Mouse (Mus musculus) limb, embryonic 13.5 days (tissue): ENCODE results near the gene Hfe. TPM values are rescaled to one million over a fixed set of nuclear protein-coding genes. Genes with fewer than 3 reads are reported as not detected.
"Not testable (repeated sequence)": the region's sequence is repeated elsewhere in the genome, so short reads cannot be mapped to it uniquely, and the experiment has no call there.

Experiments used
- ATAC-seq: fragments of 200-750 bp; cut with Nextera tagmentation; 2 replicates; pipeline ENCODE4 v1.8.0; 2017; ENCODE audit warnings: low read depth, moderate number of reproducible peaks, moderate TSS enrichment; ENCODE audit not compliant: low FRiP score
- H3K27ac ChIP-seq: fragments of 300-500 bp; sonication (generic); 2 replicates; pipeline ENCODE4 v1.5.1; 2015; ENCODE audit warnings: inconsistent platforms, mild to moderate bottlenecking, moderate library complexity
- H3K27me3 ChIP-seq: fragments of 300-500 bp; sonication (generic); 2 replicates; pipeline ENCODE4 v1.6.1; 2015; ENCODE audit warnings: mild to moderate bottlenecking, inconsistent platforms
- H3K36me3 ChIP-seq: fragments of 300-500 bp; sonication (generic); 2 replicates; pipeline ENCODE4 v1.6.1; 2015; ENCODE audit warnings: inconsistent platforms, mild to moderate bottlenecking, moderate library complexity
- H3K4me1 ChIP-seq: fragments of 300-500 bp; sonication (generic); 2 replicates; pipeline ENCODE4 v1.6.1; 2015; ENCODE audit warnings: inconsistent platforms
- H3K4me2 ChIP-seq: fragments of 300-500 bp; sonication (generic); replicated peaks from 2 replicates; pipeline ENCODE4 v1.6.1; 2015; ENCODE audit warnings: inconsistent platforms, mild to moderate bottlenecking, moderate library complexity
- H3K4me3 ChIP-seq: fragments of 300-500 bp; sonication (generic); 2 replicates; pipeline ENCODE4 v1.5.1; 2015; ENCODE audit warnings: moderate library complexity, mild to moderate bottlenecking, inconsistent platforms
- H3K9ac ChIP-seq: fragments of 300-500 bp; sonication (generic); 2 replicates; pipeline ENCODE4 v1.6.1; 2015; ENCODE audit warnings: mild to moderate bottlenecking, inconsistent platforms
- H3K9me3 ChIP-seq: fragments of 300-500 bp; sonication (generic); 2 replicates; pipeline ENCODE4 v1.6.1; 2016; ENCODE audit warnings: inconsistent platforms
- WGBS: fragments of 180-500 bp; shearing (Covaris S2); methylation state at CpG from one replicate; pipeline ENCODE4 v1.1.7; 2015; 5-methylcytosine and 5-hydroxymethylcytosine counted together
- polyA plus RNA-seq: library from polyadenylated mRNA; unstranded; fragments of >200 nt; fragmentation: Nextera tagmentation; extraction: Ambion mirVana; gene quantifications from 2 replicates; pipeline ENCODE4 v1.2.1, GENCODE M21; 2015

The Hfe gene
- polyA plus RNA-seq, 1 experiment from 2014 or later = 5.2 TPM

DNA sequence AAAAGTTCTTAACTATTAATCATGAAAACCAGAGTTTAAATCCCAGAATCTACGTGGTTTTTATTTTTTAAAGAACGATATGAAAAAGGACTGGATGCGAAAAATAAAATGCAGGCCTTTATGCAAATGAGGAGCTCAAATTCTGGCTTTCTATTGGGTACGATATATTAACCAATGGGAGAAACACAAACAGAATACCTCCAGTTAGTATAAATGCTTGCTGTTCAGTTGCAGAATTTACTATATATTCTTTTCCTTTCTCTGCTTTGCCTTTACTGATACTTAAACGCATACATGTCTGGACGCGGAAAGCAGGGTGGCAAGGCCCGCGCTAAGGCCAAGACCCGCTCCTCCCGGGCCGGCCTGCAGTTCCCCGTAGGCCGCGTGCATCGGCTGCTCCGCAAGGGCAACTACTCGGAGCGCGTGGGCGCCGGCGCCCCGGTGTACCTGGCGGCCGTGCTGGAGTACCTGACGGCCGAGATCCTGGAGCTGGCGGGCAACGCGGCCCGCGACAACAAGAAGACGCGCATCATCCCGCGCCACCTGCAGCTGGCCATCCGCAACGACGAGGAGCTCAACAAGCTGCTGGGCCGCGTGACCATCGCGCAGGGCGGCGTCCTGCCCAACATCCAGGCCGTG is 40.3 kb upstream of the Hfe start, which contains the start of gene Hist1h2ab:
TSS of gene Hist1h2ab (plus strand) at position 288 of the 639 bp plus-strand sequence.
- not testable (repeated sequence) for H3K27me3 ChIP-seq, H3K9me3 ChIP-seq, H3K36me3 ChIP-seq
- Histone ChIP-seq H3K27ac (peak within 1 kb of the TSS; percentile 96), H3K4me3 (peak within 1 kb of the TSS; percentile 48), H3K4me2 (peak within 1 kb of the TSS; percentile 65), H3K4me1 (peaks cover 29% of the 10 kb centered on the region), H3K9ac (peak within 1 kb of the TSS; percentile 69)
- under 1% methylated on average over 32 of the region's 47 CpGs for WGBS
- ATAC-seq = peak; percentile 54

DNA sequence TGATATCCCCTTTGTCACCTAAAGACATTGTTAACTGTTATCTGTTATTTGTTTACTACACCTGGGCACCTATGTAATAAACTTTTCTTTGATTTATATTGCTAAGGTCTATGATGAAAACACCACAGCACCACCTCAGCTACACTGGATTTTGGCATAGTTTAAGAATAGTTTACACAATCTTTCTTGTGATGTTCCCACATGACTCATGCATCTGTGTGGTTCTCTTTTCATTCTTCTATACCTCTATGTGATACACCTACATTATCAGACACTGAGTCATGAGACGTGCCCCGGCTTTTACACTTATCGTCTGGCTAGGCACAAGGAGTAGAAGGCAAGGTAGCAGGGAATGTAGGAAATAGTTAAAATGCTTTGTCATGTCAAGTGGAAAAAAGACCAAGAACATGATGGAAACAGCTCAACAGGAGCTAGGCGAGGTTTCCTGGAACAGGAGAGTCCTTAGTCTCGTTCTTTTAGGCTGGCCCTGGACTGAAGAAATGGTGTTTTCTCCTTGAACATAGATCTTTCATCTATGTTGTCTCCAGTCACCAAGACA is 39.0 kb upstream of the Hfe start:
- no peak for ATAC-seq
- Histone ChIP-seq H3K27me3 (no peaks in the 10 kb centered on the region), H3K36me3 (no peaks in the 10 kb centered on the region), H3K9ac (no peak overlapping the region), H3K9me3 (no peaks in the 10 kb centered on the region), H3K4me1 (peaks cover 30% of the 10 kb centered on the region), H3K27ac (peak overlapping the region; percentile 84), H3K4me3 (no peak overlapping the region), H3K4me2 (no peak overlapping the region)
- 93% methylated on average over 5 of the region's 5 CpGs for WGBS

DNA sequence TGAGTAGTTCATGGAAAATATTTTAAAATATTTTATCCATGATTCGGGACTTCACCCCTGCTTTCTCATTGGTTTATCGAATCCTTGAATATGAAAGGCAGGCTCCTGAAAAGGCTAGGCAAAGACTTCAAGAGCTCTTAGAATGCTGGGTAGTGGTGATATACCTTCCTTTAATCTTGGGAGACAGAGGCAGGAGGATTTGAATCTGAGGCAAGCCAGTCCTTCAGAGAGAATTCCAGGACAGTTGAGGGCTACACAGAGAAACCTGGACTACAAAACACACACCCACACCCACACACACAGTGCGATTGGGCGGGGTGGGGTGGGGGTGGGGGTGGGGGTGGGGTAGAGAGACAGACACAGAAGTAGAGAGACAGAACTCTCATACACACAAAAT is 37.2 kb upstream of the Hfe start:
- H3K9me3 ChIP-seq = no peaks in the 10 kb centered on the region
- peaks cover 29% of the 10 kb centered on the region for H3K4me1 ChIP-seq
- ATAC-seq = no peak
- H3K4me3 ChIP-seq = peak overlapping the region; percentile 49; the same call in 1 of the 2 replicates
- H3K4me2 ChIP-seq = peak overlapping the region; percentile 69
- 9% methylated on average over 4 of the region's 4 CpGs for WGBS
- no peaks in the 10 kb centered on the region for H3K27me3 ChIP-seq
- H3K27ac ChIP-seq = peak overlapping the region; percentile 99
- no peaks in the 10 kb centered on the region for H3K36me3 ChIP-seq
- H3K9ac ChIP-seq = peak overlapping the region; percentile 68

DNA sequence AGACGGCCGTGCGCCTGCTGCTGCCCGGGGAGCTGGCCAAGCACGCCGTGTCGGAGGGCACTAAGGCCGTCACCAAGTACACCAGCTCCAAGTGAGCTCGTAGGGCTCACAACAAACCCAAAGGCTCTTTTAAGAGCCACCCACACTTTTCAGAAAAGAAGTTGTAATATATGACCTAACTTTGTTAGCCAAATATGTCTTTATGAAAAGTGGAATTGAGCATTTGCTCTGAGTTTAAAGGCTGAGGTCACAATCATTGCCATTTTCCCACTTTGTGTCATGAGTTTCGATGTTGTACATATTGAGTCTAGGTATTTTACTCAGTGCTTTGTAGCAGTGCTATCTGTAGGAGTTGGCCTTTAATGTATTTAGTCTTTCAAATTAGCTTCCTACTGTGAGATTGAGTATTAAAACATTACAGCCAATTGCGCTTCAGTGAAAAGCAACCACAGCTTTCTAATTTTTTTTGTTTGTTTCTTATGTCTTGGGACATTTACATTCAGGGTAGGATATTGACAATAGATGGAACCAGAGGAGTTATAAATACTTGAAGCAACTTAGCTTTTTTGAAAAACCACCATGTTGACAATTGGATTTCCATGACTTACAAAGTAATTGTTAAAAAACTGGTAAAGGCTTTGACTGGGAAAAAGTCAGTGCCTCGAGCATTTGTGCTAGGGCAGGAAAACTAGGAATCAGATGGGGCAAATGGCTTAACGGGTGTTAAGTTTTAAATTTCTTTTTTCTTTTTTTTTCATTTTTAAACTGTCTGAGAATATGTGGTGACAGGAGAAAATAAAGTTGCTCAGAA is 36.6 kb upstream of the Hfe start:
- H3K36me3 ChIP-seq = no peaks in the 10 kb centered on the region
- H3K4me3 ChIP-seq = peak overlapping the region; percentile 49
- WGBS = 3% methylated on average over 13 of the region's 13 CpGs
- H3K4me1 ChIP-seq = peaks cover 25% of the 10 kb centered on the region
- peak overlapping the region; percentile 99 for H3K27ac ChIP-seq
- H3K27me3 ChIP-seq = no peaks in the 10 kb centered on the region
- ATAC-seq = no peak
- peak overlapping the region; percentile 69 for H3K4me2 ChIP-seq
- peak overlapping the region; percentile 68 for H3K9ac ChIP-seq
- no peaks in the 10 kb centered on the region for H3K9me3 ChIP-seq

DNA sequence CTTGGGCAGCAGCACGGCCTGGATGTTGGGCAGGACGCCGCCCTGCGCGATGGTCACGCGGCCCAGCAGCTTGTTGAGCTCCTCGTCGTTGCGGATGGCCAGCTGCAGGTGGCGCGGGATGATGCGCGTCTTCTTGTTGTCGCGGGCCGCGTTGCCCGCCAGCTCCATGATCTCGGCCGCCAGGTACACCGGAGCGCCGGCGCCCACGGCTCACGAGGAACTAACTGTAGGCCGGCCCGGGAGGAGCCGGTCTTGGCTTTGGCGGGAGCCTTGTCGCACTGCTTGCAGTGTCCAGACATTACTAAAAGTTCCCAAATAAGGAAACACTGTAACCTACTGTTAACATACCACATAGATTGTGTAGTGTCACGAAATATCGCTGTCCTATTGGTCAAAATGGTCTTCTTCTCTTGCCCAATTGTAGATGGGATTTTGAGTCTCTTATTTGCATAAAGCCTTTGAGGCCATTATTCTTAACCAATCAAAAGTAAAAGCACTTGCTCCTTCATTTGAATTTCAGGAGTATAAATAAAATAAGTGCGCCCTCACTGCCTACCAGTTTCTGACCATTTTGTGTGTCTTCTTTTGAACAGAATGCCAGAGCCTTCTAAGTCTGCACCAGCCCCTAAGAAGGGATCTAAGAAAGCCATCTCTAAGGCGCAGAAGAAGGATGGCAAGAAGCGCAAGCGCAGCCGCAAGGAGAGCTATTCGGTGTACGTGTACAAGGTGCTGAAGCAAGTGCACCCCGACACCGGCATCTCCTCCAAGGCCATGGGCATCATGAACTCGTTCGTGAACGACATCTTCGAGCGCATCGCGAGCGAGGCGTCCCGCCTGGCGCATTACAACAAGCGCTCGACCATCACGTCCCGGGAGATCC is 35.8 kb upstream of the Hfe start, which contains the start of gene Hist1h2bb:
TSS of gene Hist1h2bb (plus strand) at position 534 of the 880 bp plus-strand sequence.
- not testable (repeated sequence) for H3K36me3 ChIP-seq, H3K27me3 ChIP-seq, H3K9me3 ChIP-seq
- peak within 1 kb of the TSS; percentile 49 for H3K4me3 ChIP-seq
- peak within 1 kb of the TSS; percentile 69 for H3K4me2 ChIP-seq
- peaks cover 25% of the 10 kb centered on the region for H3K4me1 ChIP-seq
- under 1% methylated on average over 44 of the region's 58 CpGs for WGBS
- H3K9ac ChIP-seq = peak within 1 kb of the TSS; percentile 73
- peak; percentile 93 for ATAC-seq
- H3K27ac ChIP-seq = peak within 1 kb of the TSS; percentile 99

DNA sequence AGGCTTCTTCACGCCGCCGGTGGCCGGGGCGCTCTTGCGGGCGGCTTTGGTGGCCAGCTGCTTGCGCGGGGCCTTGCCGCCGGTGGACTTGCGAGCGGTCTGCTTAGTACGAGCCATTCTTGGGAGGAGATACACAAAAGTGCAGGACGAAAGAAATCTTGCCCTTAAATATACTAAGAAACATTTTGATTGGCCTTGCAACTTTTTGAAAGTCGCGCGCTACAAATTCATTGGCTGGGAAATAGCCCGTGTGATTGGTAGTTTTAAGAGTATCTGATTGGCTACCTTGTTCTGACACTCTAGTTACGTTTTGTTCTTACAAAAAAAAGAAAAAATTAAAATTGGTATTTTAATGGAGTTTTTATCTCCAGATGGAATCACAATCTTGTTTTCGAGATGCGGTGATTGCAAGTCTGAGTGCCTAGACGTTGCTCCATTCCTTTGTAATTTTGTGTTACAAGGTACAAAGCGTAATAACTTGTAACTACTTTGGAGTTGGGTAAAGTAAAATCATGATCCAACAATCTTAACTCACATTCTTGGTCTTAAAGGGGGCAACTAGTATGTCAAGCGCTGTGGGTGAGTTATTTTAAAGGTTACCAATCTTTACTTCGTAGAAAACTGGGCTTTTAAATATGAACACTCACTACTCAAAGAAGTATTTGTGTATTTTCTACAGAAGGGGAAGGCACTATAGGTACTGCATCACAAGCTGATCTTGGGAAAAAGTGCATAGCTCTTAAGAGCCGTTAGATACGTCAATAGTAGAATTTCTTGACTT is 34.9 kb upstream of the Hfe start, which contains the start of gene Hist1h3c:
TSS of gene Hist1h3c (minus strand) at position 222 of the 781 bp plus-strand sequence.
- under 1% methylated on average over 28 of the region's 28 CpGs for WGBS
- H3K4me3 ChIP-seq = peak within 1 kb of the TSS; percentile 49
- ATAC-seq = peak; percentile 74
- H3K27ac ChIP-seq = peak within 1 kb of the TSS; percentile 99
- H3K36me3 ChIP-seq = no peaks in the 10 kb centered on the region
- H3K27me3 ChIP-seq = no peaks in the 10 kb centered on the region
- H3K4me1 ChIP-seq = peaks cover 30% of the 10 kb centered on the region
- H3K9me3 ChIP-seq = no peaks in the 10 kb centered on the region
- peak within 1 kb of the TSS; percentile 73 for H3K9ac ChIP-seq
- peak within 1 kb of the TSS; percentile 69 for H3K4me2 ChIP-seq

DNA sequence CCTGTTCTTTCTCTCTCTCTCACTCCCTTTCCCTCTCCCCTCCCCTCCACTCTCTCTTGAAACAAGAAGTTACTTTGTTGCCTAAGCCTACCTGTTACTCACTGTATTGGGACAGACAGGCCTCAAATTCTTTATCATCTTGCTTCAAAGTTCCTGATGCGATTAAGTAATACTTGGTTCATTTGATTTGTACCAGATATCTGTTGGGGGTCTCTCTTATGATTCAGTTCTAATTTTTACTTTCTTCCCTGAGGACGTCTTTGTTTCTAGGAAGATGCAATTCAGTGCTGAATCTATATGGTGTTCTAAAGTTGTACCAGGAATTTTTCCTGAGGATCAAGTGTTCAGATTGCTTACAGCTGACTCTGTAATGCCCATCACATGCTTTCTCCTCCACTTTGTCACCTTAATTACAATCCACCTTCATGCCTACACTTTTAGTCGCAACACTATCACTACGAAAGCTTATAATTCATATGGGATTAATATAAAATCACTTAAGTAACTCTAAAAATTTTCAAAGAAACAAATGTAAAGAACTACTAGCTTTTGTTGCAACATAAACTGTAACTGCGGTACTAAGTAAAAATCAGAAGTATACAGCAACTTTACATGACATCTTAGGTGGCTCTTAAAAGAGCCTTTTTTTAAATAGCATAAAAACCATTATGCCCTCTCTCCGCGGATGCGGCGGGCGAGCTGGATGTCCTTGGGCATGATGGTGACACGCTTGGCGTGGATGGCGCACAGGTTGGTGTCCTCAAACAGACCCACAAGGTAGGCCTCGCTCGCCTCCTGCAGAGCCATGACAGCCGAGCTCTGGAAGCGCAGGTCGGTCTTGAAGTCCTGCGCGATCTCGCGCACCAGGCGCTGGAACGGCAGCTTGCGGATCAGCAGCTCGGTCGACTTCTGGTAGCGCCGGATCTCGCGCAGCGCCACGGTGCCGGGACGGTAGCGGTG is 34.0 kb upstream of the Hfe start:
- Histone ChIP-seq H3K27ac (peak overlapping the region; percentile 72), H3K4me1 (peaks cover 34% of the 10 kb centered on the region), H3K27me3 (no peaks in the 10 kb centered on the region), H3K4me2 (peak overlapping the region; percentile 69), H3K36me3 (no peaks in the 10 kb centered on the region), H3K9ac (peak overlapping the region; percentile 69), H3K9me3 (no peaks in the 10 kb centered on the region), H3K4me3 (peak overlapping the region; percentile 49)
- under 1% methylated on average over 22 of the region's 36 CpGs for WGBS
- no peak for ATAC-seq

DNA sequence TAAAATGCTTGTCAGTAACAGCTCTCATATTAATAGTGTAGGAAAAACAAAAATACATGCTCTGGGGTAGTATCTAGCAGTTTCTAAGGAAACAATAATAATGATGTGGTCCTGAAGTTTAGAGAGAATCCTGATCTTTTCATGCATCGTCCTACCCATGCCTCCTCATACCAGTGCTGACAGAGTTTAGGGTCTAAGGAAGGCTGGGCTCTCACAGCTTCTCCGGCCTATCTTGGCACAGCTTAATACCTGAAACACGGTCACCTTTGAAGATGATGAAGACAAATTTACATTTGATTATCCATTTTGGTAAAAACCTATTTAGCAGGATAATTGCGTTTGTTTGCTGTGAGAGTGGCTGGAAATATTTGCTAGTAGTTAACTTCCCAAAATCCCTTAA is 33.3 kb upstream of the Hfe start:
- Histone ChIP-seq H3K9me3 (no peaks in the 10 kb centered on the region), H3K36me3 (no peaks in the 10 kb centered on the region), H3K27ac (peak overlapping the region; percentile 72; the same call in 1 of the 2 replicates), H3K4me3 (peak overlapping the region; percentile 49), H3K9ac (peak overlapping the region; percentile 69), H3K27me3 (no peaks in the 10 kb centered on the region), H3K4me1 (peaks cover 34% of the 10 kb centered on the region), H3K4me2 (peak overlapping the region; percentile 69)
- ATAC-seq = no peak
- WGBS = 40% methylated on average over 4 of the region's 4 CpGs

DNA sequence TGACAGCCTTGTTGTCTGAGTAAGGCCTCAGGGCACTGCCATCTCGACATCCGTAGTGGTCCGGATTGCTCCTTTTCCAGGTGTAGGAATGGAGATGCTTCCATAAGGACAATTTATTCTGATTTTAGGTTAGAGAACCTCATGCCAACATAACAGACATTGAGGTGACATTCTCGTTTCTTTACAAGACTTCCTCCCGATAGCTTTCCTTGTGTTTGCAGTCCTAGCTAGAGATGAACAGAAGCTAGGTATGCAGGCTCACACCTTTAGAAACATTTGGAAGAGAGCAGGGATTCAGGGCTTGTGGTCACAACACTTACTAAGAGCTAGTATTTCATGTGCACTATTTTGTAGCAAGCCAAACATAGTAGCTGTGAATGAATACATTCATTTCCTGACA is 32.6 kb upstream of the Hfe start:
- no peak for ATAC-seq
- no peaks in the 10 kb centered on the region for H3K9me3 ChIP-seq
- H3K4me1 ChIP-seq = peaks cover 29% of the 10 kb centered on the region
- H3K27ac ChIP-seq = no peak overlapping the region
- no peak overlapping the region for H3K4me2 ChIP-seq
- 82% methylated on average over 5 of the region's 5 CpGs for WGBS
- no peaks in the 10 kb centered on the region for H3K36me3 ChIP-seq
- no peak overlapping the region for H3K4me3 ChIP-seq
- H3K27me3 ChIP-seq = no peaks in the 10 kb centered on the region
- no peak overlapping the region for H3K9ac ChIP-seq

DNA sequence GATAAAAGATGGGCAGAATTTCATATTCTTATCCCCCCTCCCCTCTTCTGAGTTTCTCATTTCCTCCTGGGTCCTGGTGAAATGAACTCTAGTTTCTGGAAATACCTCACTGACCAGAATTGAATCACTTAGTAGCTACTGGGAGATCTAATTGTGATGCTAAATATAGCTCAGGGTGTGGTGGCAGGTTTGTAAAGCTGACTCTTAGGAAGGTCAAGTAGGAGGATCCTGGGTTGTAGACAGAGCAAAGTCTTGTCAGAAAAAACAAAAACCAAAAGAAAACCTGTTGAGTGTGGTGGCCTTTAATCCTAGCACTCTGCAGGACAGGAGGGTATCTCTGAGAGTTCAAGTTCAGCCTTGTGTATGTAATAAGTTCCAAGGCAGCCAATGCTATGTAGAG is 31.4 kb upstream of the Hfe start:
- Histone ChIP-seq H3K9ac (no peak overlapping the region), H3K4me3 (no peak overlapping the region), H3K4me1 (peaks cover 22% of the 10 kb centered on the region), H3K36me3 (no peaks in the 10 kb centered on the region), H3K27ac (no peak overlapping the region), H3K9me3 (no peaks in the 10 kb centered on the region), H3K4me2 (no peak overlapping the region), H3K27me3 (no peaks in the 10 kb centered on the region)
- no peak for ATAC-seq
